Mouse (Mus musculus) right cerebral cortex, adult 2 months (tissue): Measurements from ENCODE around the gene Sypl2.
A peak's percentile ranks its signal among the peaks of the same experiment; 100 is the strongest.

ENCODE experiments used
- DNase-seq, 2 experiments: peaks; one replicate each; pipeline ENCODE4 v3.0.0; 2021 to 2022; ENCODE audit warnings: low spot score in 2 of 2

The Sypl2 gene

DNA sequence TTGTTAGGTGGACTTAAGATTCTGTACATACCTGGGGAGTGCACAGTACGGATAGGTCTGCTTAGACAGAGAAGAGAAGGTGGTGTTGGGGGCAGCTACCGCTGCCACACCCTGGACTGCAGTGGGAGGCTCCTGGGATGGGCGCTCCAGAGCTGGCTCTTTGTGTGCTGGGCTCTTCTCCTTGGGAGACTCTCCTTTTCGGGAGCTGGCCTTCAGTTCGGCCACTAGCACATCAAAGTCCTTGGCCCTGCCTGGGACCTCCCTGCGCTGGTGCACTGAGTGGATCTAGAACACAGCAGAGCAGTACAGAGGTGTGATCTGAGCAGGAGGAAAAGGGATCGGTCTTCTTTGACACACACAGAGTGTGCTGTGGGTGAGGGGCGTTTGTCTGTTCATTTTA lies 20.8 kb downstream of the Sypl2 start:
- DNase-seq, result peak in 1 of 2 experiments; percentile 6

DNA sequence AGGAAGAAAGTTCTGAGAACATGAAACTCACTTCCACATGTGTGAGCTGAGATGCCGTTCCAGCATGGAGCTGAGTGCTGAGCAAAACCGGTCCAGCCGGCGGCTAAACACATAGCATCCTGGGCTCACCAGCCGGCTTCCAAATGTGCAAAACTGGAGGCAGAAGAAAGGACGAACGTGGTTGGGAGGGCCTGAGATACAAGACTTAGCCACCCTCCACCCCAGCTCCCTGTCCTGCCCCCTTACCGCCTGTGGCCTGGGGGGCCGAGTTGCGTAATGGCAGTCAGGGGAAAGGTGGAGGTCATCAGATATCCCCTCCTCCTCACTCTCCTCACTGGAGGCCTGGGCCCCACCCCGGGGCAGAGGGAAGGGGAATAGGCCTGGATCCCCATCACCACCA lies 22.0 kb downstream of the Sypl2 start:
- no peak for DNase-seq

DNA sequence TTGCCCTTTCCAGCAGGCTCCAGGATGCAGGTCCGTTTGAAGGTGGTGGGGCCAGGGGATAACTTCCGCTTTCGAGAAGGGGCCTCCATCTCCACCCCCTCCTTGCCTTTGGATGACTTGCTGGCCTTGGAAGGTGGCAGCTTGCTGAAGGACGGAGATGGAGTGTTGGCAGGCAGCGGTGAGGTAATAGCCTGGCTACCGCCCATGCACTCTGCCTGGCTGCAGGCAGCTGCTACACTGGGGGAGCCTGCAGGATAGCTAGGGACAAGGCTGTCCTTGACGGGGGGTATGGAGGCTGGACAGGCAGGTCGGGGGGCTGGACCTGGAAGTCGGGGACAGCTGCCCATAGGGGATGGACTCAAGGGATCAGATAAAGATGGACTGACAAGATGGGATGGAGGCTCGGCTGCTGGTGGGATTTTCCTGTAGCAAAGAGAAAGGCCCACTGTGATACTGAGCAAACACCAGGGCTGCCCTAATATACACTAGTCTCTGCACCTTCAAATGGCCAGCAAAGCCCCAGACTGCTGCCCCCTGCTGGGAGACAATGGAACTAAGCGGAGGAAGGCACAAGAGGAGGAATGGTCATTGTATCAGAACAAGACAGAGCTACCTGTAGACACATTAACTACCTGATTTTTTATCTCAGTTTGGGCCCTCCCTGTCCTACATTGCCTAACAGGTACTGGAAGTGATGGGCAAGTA lies 22.7 kb downstream of the Sypl2 start:
- DNase-seq, result peak; percentile 81 to 88

DNA sequence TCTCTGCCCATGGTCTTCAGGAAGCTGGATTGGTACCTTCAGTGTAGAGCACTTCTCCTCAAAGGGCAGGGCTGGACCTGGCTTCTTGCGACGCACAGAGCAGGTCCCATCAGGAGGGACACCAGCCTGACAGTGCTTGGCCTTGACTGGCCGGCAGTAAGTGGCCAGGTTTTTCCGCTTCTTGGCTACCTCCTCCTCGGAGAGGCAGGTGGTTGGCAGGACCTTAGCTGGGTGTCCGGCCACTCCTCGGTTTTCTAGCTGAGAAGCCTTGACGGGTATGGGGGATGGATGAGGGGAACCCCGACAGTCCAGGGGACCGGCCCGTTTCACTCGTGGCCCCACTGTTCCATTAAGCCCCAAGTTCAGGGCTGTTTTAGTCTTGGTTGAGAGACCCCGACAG lies 23.2 kb downstream of the Sypl2 start:
- no peak for DNase-seq

DNA sequence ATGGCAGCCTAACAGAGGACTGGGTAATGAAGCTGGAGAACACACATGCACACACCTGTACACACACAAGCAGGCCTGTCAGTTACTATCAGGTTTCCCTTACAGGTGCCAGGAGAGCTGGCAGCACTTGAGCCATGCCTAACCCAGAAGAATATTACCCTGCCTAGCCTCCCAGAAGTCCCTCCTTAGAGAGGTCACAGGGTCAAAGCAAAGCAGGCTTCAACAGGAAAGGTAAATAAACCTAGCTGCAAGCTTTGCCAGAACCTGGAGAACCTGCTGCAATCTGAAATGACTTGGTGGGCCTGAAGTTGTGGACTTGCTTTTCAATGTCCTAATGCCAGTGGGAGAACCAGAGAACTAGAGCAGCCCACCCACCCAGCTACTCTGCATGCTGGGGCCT lies 23.9 kb downstream of the Sypl2 start:
- DNase-seq, result peak in 1 of 2 experiments; percentile 6

DNA sequence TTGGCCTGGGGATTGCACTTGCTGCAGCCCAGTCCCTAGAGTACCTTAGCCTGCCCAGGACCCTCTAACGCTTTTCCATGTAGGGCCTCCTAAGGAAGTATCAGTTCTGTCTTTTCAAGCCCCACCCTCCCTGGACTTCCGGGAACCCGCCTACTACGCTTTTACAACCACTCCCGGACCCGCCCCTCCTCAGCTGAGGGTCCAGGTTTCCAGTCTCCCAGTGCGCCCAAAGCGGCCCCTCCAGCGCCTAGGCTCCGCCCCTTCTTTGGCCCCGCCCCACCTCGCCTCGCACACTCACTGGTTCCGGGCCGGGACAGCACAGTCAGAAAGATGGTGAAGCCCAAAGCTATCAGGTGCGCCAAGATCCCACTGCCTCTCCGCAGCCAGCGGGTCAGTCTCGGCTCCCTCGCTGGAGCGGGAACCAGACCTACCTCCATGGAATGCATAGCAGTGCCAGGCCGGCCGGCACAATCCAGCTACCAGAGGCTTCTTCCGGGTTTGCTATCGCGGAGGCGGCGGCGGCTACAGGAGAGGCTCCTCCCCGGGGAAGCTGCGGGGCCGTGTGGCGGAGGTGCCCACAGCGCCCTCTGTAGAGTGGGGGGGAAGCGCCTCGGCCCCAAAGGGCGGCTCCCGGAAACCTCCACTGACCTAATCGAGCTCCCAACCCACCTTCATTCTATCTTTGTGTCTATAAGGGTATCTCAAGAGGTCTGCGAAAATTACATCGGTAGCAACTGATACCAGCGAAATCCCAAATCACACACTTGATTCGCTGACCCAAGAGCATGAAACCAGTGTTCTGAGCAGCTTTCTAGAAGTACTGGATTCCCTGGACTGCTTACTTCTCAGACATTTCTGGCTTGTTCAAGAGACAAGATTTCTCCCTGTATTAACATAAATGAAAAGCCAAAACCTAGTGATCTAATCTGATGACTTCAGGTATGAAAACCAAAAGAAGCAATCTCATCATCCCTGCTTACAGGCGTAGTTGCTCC lies 25.8 kb downstream of the Sypl2 start, which contains the start of gene Cyb561d1:
Cyb561d1 (minus strand) TSS at position 884 of the 995 bp plus-strand sequence.
- peak; percentile 85 to 92 for DNase-seq

DNA sequence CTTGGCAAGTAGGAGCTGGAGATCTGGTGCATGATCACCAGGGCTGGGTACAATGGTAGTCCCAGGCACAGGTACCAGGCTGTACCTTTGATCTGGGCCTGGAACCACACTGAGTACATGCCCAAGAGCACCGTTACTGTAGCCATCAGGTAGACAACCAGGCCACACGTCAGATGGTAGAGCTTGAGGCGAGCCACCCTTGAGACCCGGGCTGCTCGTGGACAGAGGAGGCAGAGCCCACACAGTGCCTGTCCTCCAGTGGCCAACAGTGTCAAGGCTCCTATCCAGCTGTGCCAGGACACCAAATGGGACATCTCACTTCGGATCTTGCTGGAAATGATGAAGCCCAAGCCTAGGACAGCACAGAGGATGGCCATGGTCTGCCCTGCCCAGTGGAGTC lies 27.2 kb downstream of the Sypl2 start:
- peak in 1 of 2 experiments; percentile 5 for DNase-seq

DNA sequence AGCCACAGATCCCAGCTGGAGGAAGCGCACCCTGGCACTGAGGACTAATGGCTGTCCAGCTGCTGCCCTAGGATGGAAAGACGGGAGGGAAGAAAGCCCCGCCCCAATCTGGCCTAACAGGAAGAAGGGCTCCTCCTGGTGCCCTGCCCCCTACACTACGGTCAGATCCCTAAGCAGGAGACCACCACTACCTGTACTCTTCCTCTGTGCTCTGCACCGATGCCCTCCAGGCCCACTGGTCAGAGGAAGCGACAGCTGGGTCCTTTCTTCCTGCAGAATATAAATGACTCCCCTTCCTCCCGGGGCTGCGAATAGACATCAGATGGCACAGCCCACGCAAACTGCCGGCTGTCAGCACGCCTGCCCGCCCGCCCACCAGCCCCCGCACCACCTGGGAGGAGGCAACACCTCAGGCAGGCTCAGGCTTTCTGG lies 29.4 kb downstream of the Sypl2 start:
- DNase-seq, result peak; percentile 85 to 87

DNA sequence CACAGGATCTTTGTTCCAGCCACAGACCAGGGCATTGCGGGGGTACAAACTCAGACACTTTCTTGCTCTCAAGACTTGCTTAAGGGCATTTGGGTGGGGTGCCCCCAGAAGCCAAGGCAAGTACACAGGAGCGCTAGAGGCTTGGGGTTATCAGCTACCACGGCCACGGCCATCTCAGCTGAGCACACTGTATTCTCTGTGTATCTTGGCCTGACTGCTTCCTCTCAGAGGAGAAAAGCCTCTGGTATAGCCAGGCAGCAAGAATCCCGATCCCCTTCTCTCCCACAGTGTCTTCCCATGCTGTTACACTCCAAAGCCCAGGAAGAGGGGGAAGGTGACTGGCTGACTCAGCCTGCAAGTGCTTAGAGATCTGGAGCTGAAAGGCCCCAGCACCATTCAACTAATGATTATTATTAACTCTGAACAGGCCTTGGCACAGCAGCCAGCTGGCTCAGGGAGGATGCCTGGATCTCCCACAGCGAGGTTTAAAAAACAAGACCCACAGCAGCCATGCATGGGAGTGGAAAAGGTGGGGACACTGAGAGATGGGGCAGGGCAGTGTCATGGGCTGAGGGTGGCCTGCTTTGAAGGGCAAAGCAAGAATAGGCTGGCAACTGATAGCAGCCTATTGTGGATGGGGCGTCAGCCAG lies 30.4 kb downstream of the Sypl2 start:
- DNase-seq, result peak; percentile 67 to 72

DNA sequence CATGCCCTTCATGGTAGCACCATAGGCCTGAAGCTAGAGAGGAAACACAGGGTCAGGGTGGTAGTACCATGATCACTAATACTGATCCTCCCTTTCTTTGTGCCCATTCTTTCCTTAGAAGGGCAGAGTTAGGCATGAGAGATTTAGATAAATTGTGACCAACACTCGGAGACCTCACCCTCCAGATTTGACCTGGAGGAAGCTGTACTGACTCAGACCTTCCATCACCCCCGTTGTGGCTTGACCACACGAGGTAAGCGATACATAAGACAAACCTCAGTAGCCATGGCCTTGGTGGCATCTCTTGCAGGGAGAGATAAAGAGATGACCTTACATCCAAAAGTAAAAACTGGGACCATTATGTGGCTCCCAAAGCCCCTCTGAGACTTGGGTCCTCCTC lies 31.2 kb downstream of the Sypl2 start:
- no peak for DNase-seq

DNA sequence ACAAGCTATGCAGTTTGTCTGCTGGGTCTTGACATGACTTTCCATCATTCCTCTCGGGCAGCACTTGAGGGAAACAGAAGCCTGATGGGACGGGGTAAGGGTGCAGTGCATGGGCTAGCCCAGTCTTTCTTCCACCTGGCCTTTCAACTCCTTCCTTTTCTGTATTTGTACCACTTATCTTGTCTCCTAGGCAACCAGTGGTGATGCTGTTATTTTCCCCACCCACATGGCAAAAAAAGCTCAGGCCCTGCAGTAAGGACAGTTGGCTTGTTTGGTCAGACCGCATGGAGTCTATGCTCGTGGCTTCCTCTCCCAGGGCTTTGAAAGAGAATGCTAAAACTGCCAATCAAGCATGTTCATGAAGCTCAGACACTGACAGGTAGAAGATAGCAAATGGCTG lies 32.8 kb downstream of the Sypl2 start:
- DNase-seq, result peak in 1 of 2 experiments; percentile 40

DNA sequence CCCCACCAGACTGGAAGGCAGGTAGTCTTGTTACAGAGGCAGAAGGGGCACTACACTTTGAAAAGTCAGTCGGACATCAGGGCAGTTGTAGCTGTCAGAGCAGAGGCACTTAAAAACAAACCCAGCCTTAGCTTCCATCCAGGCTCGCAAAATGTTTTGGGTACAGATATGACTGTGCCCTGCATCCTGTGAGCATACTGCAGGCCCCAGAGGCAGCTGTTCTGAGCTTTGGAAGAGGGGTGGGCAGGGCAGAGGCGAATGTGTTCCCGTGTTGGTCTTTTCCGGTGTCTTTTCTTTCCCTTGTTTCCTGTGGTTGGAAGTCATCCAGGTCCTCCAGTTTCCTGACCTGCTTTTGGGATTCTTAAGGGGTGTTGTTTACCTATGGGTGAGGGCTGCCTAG lies 36.6 kb downstream of the Sypl2 start:
- no peak for DNase-seq

DNA sequence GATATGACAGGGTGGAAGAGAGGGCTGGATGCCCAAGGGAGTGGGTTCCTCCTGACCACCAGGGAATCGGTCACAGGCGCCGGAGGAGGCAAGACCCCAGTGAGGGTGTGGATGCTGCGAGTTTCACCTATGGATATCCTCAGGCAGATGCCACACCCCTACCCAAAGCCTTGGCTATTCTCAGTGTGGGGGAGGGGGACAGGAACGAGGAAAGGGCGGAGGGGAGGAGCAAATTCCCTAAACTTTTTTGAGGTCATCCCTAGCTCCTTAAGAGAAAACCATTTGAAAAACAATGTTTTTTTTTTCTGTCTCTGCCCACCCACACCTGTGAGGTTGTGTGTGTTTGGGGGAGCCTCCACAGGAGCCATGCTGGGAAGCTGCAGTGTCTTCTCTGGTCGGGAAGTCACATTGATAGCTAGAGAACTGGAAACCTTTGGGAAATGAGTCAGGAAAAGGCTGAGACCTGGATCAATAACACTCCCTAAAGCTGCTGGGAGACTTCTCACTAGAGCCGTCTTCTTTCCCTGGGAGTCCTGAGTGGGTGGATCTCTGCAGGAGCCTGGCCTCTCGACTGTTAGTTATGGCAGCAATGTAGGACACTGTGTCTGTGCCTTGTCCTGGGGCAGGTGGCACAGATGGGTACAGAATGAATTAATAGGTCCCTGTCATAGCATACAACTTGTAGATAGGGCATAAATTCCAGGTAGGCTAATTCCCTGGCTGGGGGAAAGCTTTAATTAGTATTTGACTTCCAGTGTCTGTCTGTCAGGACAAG lies 37.5 kb downstream of the Sypl2 start:
- DNase-seq, result no peak

DNA sequence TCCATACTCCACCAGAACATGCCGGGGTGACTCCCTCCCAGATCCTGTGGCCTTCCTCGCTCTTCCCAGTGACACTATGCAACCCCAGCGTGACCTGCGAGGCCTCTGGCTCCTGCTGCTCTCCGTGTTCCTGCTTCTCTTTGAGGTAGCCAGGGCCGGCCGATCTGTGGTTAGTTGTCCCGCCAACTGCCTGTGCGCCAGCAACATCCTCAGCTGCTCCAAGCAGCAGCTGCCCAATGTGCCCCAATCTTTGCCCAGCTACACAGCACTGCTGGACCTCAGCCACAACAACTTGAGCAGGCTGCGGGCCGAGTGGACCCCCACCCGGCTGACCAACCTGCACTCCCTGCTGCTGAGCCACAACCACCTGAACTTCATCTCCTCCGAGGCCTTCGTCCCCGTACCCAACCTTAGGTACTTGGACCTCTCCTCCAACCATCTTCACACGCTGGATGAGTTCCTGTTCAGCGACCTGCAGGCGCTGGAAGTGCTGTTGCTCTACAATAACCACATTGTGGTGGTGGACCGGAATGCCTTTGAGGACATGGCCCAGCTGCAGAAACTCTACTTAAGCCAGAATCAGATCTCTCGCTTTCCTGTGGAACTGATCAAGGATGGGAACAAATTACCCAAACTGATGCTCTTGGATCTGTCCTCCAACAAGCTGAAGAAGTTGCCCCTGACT lies 39.2 kb downstream of the Sypl2 start:
- no peak for DNase-seq

DNA sequence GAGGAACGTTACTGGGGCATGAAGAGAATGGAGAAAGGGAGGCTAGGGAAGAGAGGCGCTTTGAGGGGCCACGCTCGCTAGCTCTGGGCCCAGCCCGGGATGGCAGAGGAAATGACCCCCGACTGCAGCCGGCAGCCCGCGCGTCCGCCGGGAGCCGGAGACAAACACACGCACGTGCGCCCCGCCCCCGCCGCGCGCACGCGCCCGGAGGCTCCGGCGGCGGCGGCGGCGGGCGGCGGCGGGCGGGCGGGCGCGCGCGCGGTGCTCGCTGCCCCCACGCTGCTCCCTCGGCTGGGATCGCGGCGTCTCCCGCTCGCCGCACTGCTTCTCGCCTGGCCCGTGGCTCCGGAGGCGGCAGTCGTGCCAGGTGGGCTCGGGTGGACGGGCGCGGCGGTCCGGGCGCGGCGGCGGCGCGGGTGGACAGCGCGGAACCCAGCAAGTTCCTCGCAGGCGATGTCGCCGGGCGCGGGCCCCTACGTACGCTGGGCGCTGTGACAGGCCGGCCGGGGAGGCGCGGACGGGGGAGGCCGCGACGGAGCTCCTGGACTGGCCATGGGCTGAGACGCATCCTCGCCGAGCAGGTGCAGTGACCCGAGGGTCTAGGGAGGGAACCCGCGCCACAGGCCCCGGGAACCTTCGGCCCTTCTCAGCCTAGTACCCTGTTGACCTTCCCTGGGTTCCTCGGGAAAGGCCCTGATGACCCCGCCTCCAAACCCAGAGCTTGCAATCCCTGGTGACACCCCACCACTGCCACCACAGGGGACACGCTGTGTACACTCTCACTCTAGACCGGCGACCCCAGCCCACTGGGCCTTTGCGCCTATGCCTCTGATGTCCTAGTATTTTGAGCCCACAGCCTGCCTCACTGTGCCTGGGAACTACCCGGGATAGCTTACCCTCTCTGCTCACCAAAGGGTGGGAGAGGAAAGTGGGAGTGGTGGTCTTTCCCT lies 40.1 kb downstream of the Sypl2 start, which contains the start of gene Amigo1:
Amigo1 (plus strand) TSS at position 238 of the 950 bp plus-strand sequence.
- DNase-seq, result peak in 1 of 2 experiments; percentile 60

DNA sequence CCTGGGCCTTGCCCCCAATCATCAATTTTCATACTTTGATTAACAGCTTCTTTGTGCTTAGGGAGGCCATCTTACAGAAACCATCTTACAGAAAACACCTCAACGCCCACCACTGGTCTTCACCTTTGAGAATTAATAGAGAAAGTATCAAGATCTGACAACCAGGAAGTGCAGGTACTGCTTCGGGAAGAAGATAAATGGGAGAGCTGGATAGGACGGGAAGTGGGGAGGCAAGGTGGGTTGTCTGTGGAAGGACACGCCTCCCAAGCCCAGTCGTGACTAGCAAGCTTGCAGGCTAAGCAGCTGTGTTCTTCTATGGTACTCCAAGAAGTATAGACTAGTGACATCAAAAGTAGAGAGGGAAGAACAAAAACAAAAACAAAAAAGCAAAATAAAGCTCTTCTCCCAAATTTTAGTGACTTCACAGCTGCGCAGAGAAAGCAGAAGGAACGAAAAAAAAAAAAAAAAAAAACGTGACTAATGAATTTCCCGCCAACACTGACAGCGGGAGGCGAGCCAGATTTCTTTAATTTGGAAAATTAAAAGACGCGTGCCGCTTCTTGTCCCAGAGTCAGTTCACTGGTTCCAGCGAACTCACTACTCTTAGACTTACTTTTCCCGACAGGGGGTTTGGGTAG lies 40.9 kb downstream of the Sypl2 start:
- DNase-seq, result no peak

DNA sequence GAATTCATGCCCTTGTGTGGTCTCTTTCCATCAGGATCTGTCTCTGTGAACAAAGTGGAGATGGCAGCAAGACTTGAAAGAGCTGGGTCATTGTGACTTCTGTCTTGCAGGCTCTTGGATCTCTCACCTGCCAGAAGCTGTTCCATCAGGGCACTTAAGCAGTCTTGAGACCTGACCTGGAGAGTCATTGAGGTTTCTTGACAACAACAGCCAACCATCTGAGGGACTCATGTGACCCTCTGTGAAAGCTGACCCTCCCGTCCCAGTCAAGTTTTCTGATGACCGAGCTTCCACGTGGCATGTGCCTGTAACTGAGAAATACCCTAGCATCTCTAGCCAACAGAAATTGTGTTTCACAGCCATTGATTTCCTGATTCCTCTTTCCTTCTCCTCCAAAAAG lies 41.7 kb downstream of the Sypl2 start:
- no peak for DNase-seq

DNA sequence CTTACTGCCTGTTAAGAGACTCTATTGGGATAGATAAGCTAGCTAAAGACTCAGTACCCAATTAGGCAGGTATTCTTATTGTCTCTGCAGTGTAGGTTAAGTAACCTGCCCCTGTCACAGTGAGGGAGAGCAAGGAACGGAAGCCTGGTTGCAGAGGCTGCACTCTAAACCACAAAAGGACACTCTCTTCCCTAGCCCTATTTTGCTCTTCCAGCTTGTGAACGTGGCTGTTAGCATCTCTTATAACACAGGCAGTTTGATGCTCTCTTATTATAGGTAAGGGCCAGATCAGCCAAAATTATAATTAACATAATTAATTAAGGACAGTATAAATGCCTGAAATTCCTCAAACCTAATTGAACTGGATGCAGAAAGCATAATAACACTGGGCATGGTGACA lies 45.9 kb downstream of the Sypl2 start:
- no peak for DNase-seq
